Mouse (Mus musculus): ENCODE measurements at regions not wholly inside any gene's neighbourhood (a gene's known extent, or its start where the extent isn't known, plus 50 kb on each side); places are given as distances from the start of the nearest gene placed in this dataset.

- H3K36me3 ChIP-seq (ENCODE audit: control insufficient read depth, insufficient read depth, low read length) = no peaks in the 10 kb centered on the region
- H3K9ac ChIP-seq (ENCODE audit: low read length) = no peak overlapping the region
- ATAC-seq (ENCODE audit: low FRiP score) = no peak
- H3K4me3 ChIP-seq (ENCODE audit: low read depth, low read length) = no peak overlapping the region
- no peak overlapping the region for H3K27ac ChIP-seq (ENCODE audit: low read depth, low read length)
- no peak overlapping the region for H3K4me2 ChIP-seq
- no peaks in the 10 kb centered on the region for H3K4me1 ChIP-seq (ENCODE audit: control insufficient read depth, insufficient read depth, low read length)
- H3K27me3 ChIP-seq (ENCODE audit: control insufficient read depth, insufficient read depth, low read length) = no peaks in the 10 kb centered on the region
- DNase-seq (ENCODE audit: low spot score, missing footprints) = no peak
- no peaks in the 10 kb centered on the region for H3K9me3 ChIP-seq (ENCODE audit: control insufficient read depth, low read length)
Observed at GRCm38 (mm10) chr7:39596403-39596802, 78.8 kb downstream of the Zfp619 start.

GRCm38 (mm10) chr7:39613767-39614166 lies 96.2 kb downstream of the Zfp619 start:
- ATAC-seq (ENCODE audit: low FRiP score) = no peak
- Histone ChIP-seq H3K36me3 (ENCODE audit: control insufficient read depth, insufficient read depth, low read length) (no peaks in the 10 kb centered on the region), H3K9ac (ENCODE audit: low read length) (no peak overlapping the region), H3K4me2 (no peak overlapping the region), H3K4me1 (ENCODE audit: control insufficient read depth, insufficient read depth, low read length) (no peaks in the 10 kb centered on the region), H3K27ac (ENCODE audit: low read depth, low read length) (no peak overlapping the region), H3K27me3 (ENCODE audit: control insufficient read depth, insufficient read depth, low read length) (no peaks in the 10 kb centered on the region), H3K4me3 (ENCODE audit: low read depth, low read length) (no peak overlapping the region), H3K9me3 (ENCODE audit: control insufficient read depth, low read length) (no peaks in the 10 kb centered on the region)
- DNase-seq (ENCODE audit: low spot score, missing footprints) = no peak
- 91% methylated on average over 4 of the region's 4 CpGs for WGBS

GRCm38 (mm10) chr7:39615092-39615491 lies 97.5 kb downstream of the Zfp619 start:
- WGBS = 93% methylated on average over 2 of the region's 2 CpGs
- Histone ChIP-seq H3K4me1 (ENCODE audit: control insufficient read depth, insufficient read depth, low read length) (no peaks in the 10 kb centered on the region), H3K27ac (ENCODE audit: low read depth, low read length) (no peak overlapping the region), H3K9ac (ENCODE audit: low read length) (no peak overlapping the region), H3K4me3 (ENCODE audit: low read depth, low read length) (no peak overlapping the region), H3K9me3 (ENCODE audit: control insufficient read depth, low read length) (no peaks in the 10 kb centered on the region), H3K4me2 (no peak overlapping the region), H3K27me3 (ENCODE audit: control insufficient read depth, insufficient read depth, low read length) (no peaks in the 10 kb centered on the region), H3K36me3 (ENCODE audit: control insufficient read depth, insufficient read depth, low read length) (no peaks in the 10 kb centered on the region)
- DNase-seq (ENCODE audit: low spot score, missing footprints) (no peak), ATAC-seq (ENCODE audit: low FRiP score) (no peak)

- H3K36me3 ChIP-seq (ENCODE audit: control insufficient read depth, insufficient read depth, low read length) = no peaks in the 10 kb centered on the region
- H3K4me1 ChIP-seq (ENCODE audit: control insufficient read depth, insufficient read depth, low read length) = no peaks in the 10 kb centered on the region
- no peaks in the 10 kb centered on the region for H3K27me3 ChIP-seq (ENCODE audit: control insufficient read depth, insufficient read depth, low read length)
- no peak overlapping the region for H3K9ac ChIP-seq (ENCODE audit: low read length)
- H3K4me2 ChIP-seq = no peak overlapping the region
- 82% methylated on average over 2 of the region's 2 CpGs for WGBS
- DNase-seq (ENCODE audit: low spot score, missing footprints) (no peak), ATAC-seq (ENCODE audit: low FRiP score) (no peak)
- H3K4me3 ChIP-seq (ENCODE audit: low read depth, low read length) = no peak overlapping the region
- H3K27ac ChIP-seq (ENCODE audit: low read depth, low read length) = no peak overlapping the region
- H3K9me3 ChIP-seq (ENCODE audit: control insufficient read depth, low read length) = no peaks in the 10 kb centered on the region
Observed at GRCm38 (mm10) chr7:39621796-39622195, 104.2 kb downstream of the Zfp619 start.

- DNase-seq (ENCODE audit: low spot score, missing footprints) (no peak), ATAC-seq (ENCODE audit: low FRiP score) (peak; percentile 62; the same call in 1 of the 2 replicates)
- Histone ChIP-seq H3K9me3 (ENCODE audit: control insufficient read depth, low read length) (no peaks in the 10 kb centered on the region), H3K4me3 (ENCODE audit: low read depth, low read length) (no peak overlapping the region), H3K9ac (ENCODE audit: low read length) (no peak overlapping the region), H3K27ac (ENCODE audit: low read depth, low read length) (no peak overlapping the region), H3K36me3 (ENCODE audit: control insufficient read depth, insufficient read depth, low read length) (no peaks in the 10 kb centered on the region), H3K27me3 (ENCODE audit: control insufficient read depth, insufficient read depth, low read length) (no peaks in the 10 kb centered on the region), H3K4me1 (ENCODE audit: control insufficient read depth, insufficient read depth, low read length) (no peaks in the 10 kb centered on the region), H3K4me2 (no peak overlapping the region)
- WGBS = 34% methylated on average over 3 of the region's 3 CpGs
Observed at GRCm38 (mm10) chr7:39632836-39633235, 115.3 kb downstream of the Zfp619 start.

- ATAC-seq (ENCODE audit: low FRiP score) (no peak), DNase-seq (ENCODE audit: low spot score, missing footprints) (no peak)
- no peak overlapping the region for H3K4me2 ChIP-seq
- no peak overlapping the region for H3K4me3 ChIP-seq (ENCODE audit: low read depth, low read length)
- H3K36me3 ChIP-seq (ENCODE audit: control insufficient read depth, insufficient read depth, low read length) = no peaks in the 10 kb centered on the region
- no peak overlapping the region for H3K9ac ChIP-seq (ENCODE audit: low read length)
- WGBS = 93% methylated on average over 4 of the region's 4 CpGs
- H3K9me3 ChIP-seq (ENCODE audit: control insufficient read depth, low read length) = no peaks in the 10 kb centered on the region
- H3K4me1 ChIP-seq (ENCODE audit: control insufficient read depth, insufficient read depth, low read length) = no peaks in the 10 kb centered on the region
- H3K27me3 ChIP-seq (ENCODE audit: control insufficient read depth, insufficient read depth, low read length) = no peaks in the 10 kb centered on the region
- no peak overlapping the region for H3K27ac ChIP-seq (ENCODE audit: low read depth, low read length)
Observed at GRCm38 (mm10) chr7:39642333-39642732, 124.8 kb downstream of the Zfp619 start.

GRCm38 (mm10) chr7:39643323-39643722 lies 125.8 kb downstream of the Zfp619 start:
- ATAC-seq (ENCODE audit: low FRiP score) = no peak
- no peak overlapping the region for H3K27ac ChIP-seq (ENCODE audit: low read depth, low read length)
- WGBS = 59% methylated on average over 1 of the region's 1 CpGs

GRCm38 (mm10) chr7:39650483-39651102 lies 133.0 kb downstream of the Zfp619 start:
- no peak overlapping the region for H3K27ac ChIP-seq (ENCODE audit: low read depth, low read length)
- H3K27me3 ChIP-seq (ENCODE audit: control insufficient read depth, insufficient read depth, low read length) = no peaks in the 10 kb centered on the region
- ATAC-seq (ENCODE audit: low FRiP score) (no peak), DNase-seq (ENCODE audit: low spot score, missing footprints) (no peak)
- H3K9ac ChIP-seq (ENCODE audit: low read length) = no peak overlapping the region
- H3K4me1 ChIP-seq (ENCODE audit: control insufficient read depth, insufficient read depth, low read length) = no peaks in the 10 kb centered on the region
- no peak overlapping the region for H3K4me2 ChIP-seq
- no peak overlapping the region for H3K4me3 ChIP-seq (ENCODE audit: low read depth, low read length)
- WGBS = 75% methylated on average over 6 of the region's 6 CpGs
- H3K9me3 ChIP-seq (ENCODE audit: control insufficient read depth, low read length) = no peaks in the 10 kb centered on the region
- no peaks in the 10 kb centered on the region for H3K36me3 ChIP-seq (ENCODE audit: control insufficient read depth, insufficient read depth, low read length)

More at GRCm38 (mm10) chr7:39643323-39643722, 125.8 kb downstream of the Zfp619 start:
- Histone ChIP-seq H3K4me2 (no peak overlapping the region), H3K9me3 (ENCODE audit: control insufficient read depth, low read length) (no peaks in the 10 kb centered on the region), H3K27me3 (ENCODE audit: control insufficient read depth, insufficient read depth, low read length) (no peaks in the 10 kb centered on the region), H3K4me3 (ENCODE audit: low read depth, low read length) (no peak overlapping the region), H3K36me3 (ENCODE audit: control insufficient read depth, insufficient read depth, low read length) (no peaks in the 10 kb centered on the region), H3K4me1 (ENCODE audit: control insufficient read depth, insufficient read depth, low read length) (no peaks in the 10 kb centered on the region), H3K9ac (ENCODE audit: low read length) (no peak overlapping the region)
- no peak for DNase-seq (ENCODE audit: low spot score, missing footprints)

- H3K9me3 ChIP-seq (ENCODE audit: control insufficient read depth, low read length) = no peaks in the 10 kb centered on the region
- no peak overlapping the region for H3K9ac ChIP-seq (ENCODE audit: low read length)
- no peaks in the 10 kb centered on the region for H3K27me3 ChIP-seq (ENCODE audit: control insufficient read depth, insufficient read depth, low read length)
- H3K4me3 ChIP-seq (ENCODE audit: low read depth, low read length) = no peak overlapping the region
- H3K4me2 ChIP-seq = no peak overlapping the region
- peak; percentile 74 for ATAC-seq (ENCODE audit: low FRiP score)
- WGBS = 9% methylated on average over 4 of the region's 4 CpGs
- H3K36me3 ChIP-seq (ENCODE audit: control insufficient read depth, insufficient read depth, low read length) = no peaks in the 10 kb centered on the region
- DNase-seq (ENCODE audit: low spot score, missing footprints) = peak; percentile 90
- peaks cover 5% of the 10 kb centered on the region; the same call in 1 of the 2 replicates for H3K4me1 ChIP-seq (ENCODE audit: control insufficient read depth, insufficient read depth, low read length)
- H3K27ac ChIP-seq (ENCODE audit: low read depth, low read length) = no peak overlapping the region
Observed at GRCm38 (mm10) chr7:39654563-39655286, 137.2 kb downstream of the Zfp619 start.

All from midbrain, embryonic 11.5 days (tissue).